Mouse (Mus musculus) embryonic facial prominence, embryonic 11.5 days (tissue): ENCODE measurements at regions not wholly inside any gene's neighbourhood (a gene's known extent, or its start where the extent isn't known, plus 50 kb on each side); places are given as distances from the start of the nearest gene placed in this dataset.

Source experiments
- ATAC-seq: fragments of 200-750 bp; cut with Nextera tagmentation; replicated peaks from 2 replicates; pipeline ENCODE4 v1.8.0; 2017; ENCODE audit warnings: low read depth; ENCODE audit not compliant: insufficient number of reproducible peaks, low FRiP score, low TSS enrichment
- DNase-seq: peaks from one replicate; pipeline ENCODE4 v3.0.0-alpha.2; 2015; ENCODE audit warnings: low spot score
- H3K27ac ChIP-seq: fragments of 300-500 bp; sonication (generic); replicated peaks from 2 replicates; pipeline ENCODE4 v1.5.1; 2014; ENCODE audit warnings: mild to moderate bottlenecking, low read depth, low read length, control low read depth
- H3K27me3 ChIP-seq: fragments of 300-500 bp; sonication (generic); 2 replicates; pipeline ENCODE4 v1.6.1; 2014; ENCODE audit warnings: mild to moderate bottlenecking, low read length, moderate library complexity, mixed read lengths; ENCODE audit not compliant: control insufficient read depth, insufficient read depth
- H3K36me3 ChIP-seq: fragments of 300-500 bp; sonication (generic); replicated peaks from 2 replicates; pipeline ENCODE4 v1.6.1; 2014; ENCODE audit warnings: low read depth, mild to moderate bottlenecking, low read length, moderate library complexity, mixed read lengths; ENCODE audit not compliant: control insufficient read depth, insufficient read depth
- H3K4me1 ChIP-seq: fragments of 300-500 bp; sonication (generic); 2 replicates; pipeline ENCODE4 v1.6.1; 2014; ENCODE audit warnings: low read length, mixed read lengths; ENCODE audit not compliant: control insufficient read depth, insufficient read depth
- H3K4me2 ChIP-seq: fragments of 300-500 bp; sonication (generic); 2 replicates; pipeline ENCODE4 v1.6.1; 2014; ENCODE audit warnings: low read depth, mild to moderate bottlenecking, control low read depth, low read length, moderate library complexity
- H3K4me3 ChIP-seq: fragments of 300-500 bp; sonication (generic); 2 replicates; pipeline ENCODE4 v1.5.1; 2014; ENCODE audit warnings: low read depth, low read length, control low read depth
- H3K9ac ChIP-seq: fragments of 300-500 bp; sonication (generic); replicated peaks from 2 replicates; pipeline ENCODE4 v1.6.1; 2014; ENCODE audit warnings: mild to moderate bottlenecking, control low read depth, low read length
- H3K9me3 ChIP-seq: fragments of 300-500 bp; sonication (generic); replicated peaks from 2 replicates; pipeline ENCODE4 v1.6.1; 2016; ENCODE audit warnings: mild to moderate bottlenecking, low read length, inconsistent platforms, mixed read lengths; ENCODE audit not compliant: control insufficient read depth
- whole genome bisulfite sequencing: fragments of 180-500 bp; shearing (Covaris S2); extraction: QIAGEN DNeasy Blood & Tissue Kit; methylation state at CpG from one replicate; pipeline ENCODE4 v1.1.7; 2014; 5-methylcytosine and 5-hydroxymethylcytosine counted together

DNA sequence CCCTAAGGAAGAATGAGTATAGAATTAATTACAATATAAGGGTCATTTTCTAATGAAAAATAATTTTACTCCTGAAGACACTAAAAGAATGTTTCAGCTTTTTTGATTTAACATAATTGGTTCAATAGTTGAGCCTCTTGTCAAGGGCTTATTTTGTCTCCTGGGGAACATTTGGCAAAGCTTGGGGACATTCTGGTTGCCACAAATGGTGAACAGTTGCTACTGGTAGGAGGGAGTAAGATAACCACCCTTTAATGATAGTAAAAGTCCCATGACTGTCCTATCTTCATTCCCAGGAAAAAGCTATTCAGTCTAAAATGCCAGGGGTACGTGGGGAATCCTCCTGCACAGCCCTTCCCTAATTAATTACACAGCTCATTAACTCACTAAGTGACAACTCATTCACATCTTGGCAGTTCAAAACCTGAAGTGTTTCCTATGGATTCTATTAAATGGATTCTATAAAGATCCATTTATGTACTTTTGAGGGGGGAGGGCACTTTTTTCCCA lies 217.3 kb upstream of the Sox9 start:
- H3K36me3 ChIP-seq: no peaks in the 10 kb centered on the region
- no peak overlapping the region for H3K9ac ChIP-seq
- no peak for DNase-seq
- H3K4me2 ChIP-seq: no peak overlapping the region
- no peak for ATAC-seq
- no peak overlapping the region for H3K4me3 ChIP-seq
- H3K27me3 ChIP-seq: no peaks in the 10 kb centered on the region
- H3K4me1 ChIP-seq: no peaks in the 10 kb centered on the region
- 31% methylated on average over 1 of the region's 1 CpGs for WGBS
- H3K9me3 ChIP-seq: no peaks in the 10 kb centered on the region
- H3K27ac ChIP-seq: no peak overlapping the region

DNA sequence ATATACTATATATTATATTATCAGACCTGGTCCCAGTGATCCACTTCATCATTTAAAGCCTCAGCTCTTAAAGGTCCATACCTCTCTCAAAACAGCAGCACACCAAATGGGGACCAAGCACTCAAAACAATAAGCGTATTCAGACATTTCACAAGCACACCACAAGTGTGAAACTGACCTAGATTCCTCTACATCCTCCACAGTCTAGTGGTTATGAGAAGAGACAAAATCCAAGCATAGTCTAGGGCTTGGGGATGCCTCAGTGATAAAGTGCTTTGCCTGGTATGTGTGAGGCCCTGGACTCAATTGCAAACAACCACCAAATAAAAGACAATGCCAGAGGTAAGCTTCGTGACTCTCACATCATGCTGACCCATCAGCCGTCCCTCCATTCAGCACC lies 216.0 kb upstream of the Sox9 start:
- no peak overlapping the region for H3K4me3 ChIP-seq
- 90% methylated on average over 3 of the region's 3 CpGs for WGBS
- no peak overlapping the region for H3K4me2 ChIP-seq
- H3K27me3 ChIP-seq: no peaks in the 10 kb centered on the region
- no peak for ATAC-seq
- no peak overlapping the region for H3K9ac ChIP-seq
- H3K9me3 ChIP-seq: no peaks in the 10 kb centered on the region
- H3K27ac ChIP-seq: no peak overlapping the region
- DNase-seq: no peak
- no peaks in the 10 kb centered on the region for H3K36me3 ChIP-seq
- no peaks in the 10 kb centered on the region for H3K4me1 ChIP-seq

DNA sequence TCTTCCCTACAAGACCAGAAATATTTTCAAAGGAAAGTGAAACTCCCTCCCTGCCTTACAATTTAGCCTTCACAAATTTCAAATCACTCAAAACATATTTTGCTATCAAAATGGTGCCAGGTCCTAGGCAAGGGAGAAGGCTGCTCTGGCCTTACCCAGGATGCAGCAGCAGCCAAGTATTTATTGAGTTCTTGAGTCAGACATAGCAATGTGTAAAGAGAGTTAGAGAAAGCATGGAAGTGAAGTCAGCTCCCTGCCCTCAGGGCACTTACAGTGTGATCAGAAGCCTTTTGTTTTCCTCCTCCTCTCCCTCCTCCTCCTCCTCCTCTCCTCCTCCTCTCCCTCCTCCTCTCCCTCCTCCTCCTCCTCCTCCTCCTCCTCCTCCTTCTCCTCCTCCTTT lies 194.6 kb upstream of the Sox9 start:
- no peak overlapping the region for H3K4me2 ChIP-seq
- H3K9me3 ChIP-seq: no peaks in the 10 kb centered on the region
- no peaks in the 10 kb centered on the region for H3K27me3 ChIP-seq
- ATAC-seq: no peak
- no peak overlapping the region for H3K4me3 ChIP-seq
- H3K4me1 ChIP-seq: no peaks in the 10 kb centered on the region
- no peaks in the 10 kb centered on the region for H3K36me3 ChIP-seq
- H3K27ac ChIP-seq: no peak overlapping the region
- no peak overlapping the region for H3K9ac ChIP-seq
- DNase-seq: no peak

- no peaks in the 10 kb centered on the region for H3K9me3 ChIP-seq
- H3K27me3 ChIP-seq: no peaks in the 10 kb centered on the region
- no peak overlapping the region for H3K4me3 ChIP-seq
- H3K4me1 ChIP-seq: no peaks in the 10 kb centered on the region
- ATAC-seq (no peak), DNase-seq (no peak)
- H3K9ac ChIP-seq: no peak overlapping the region
- no peak overlapping the region for H3K4me2 ChIP-seq
- 73% methylated on average over 11 of the region's 11 CpGs for WGBS
- no peak overlapping the region for H3K27ac ChIP-seq
- H3K36me3 ChIP-seq: no peaks in the 10 kb centered on the region
Observed at GRCm38 (mm10) chr11:112588088-112588487, 193.9 kb upstream of the Sox9 start.

DNA sequence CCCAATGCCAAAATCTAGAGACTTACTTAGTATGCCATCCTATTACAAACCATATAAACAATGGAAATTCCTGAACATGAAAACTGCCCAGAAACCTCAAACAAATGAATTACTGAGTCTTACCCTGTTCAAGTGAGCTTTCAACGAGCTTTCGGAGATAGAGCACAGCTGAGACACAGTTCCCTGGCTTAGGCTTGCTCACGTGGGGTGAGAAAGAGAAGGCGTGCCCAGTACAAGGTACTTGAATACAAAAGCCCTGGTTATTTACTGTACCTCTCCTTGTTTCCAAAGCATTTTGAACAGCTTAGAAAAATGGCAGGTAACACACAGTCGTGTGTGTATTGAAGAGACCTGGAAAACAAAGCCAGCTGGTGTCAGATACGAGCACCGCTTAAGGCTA lies 191.8 kb upstream of the Sox9 start:
- ATAC-seq (no peak), DNase-seq (no peak)
- no peaks in the 10 kb centered on the region for H3K9me3 ChIP-seq
- H3K9ac ChIP-seq: no peak overlapping the region
- H3K27ac ChIP-seq: no peak overlapping the region
- no peaks in the 10 kb centered on the region for H3K36me3 ChIP-seq
- 87% methylated on average over 7 of the region's 7 CpGs for WGBS
- H3K4me2 ChIP-seq: no peak overlapping the region
- no peaks in the 10 kb centered on the region for H3K27me3 ChIP-seq
- no peaks in the 10 kb centered on the region for H3K4me1 ChIP-seq
- no peak overlapping the region for H3K4me3 ChIP-seq

DNA sequence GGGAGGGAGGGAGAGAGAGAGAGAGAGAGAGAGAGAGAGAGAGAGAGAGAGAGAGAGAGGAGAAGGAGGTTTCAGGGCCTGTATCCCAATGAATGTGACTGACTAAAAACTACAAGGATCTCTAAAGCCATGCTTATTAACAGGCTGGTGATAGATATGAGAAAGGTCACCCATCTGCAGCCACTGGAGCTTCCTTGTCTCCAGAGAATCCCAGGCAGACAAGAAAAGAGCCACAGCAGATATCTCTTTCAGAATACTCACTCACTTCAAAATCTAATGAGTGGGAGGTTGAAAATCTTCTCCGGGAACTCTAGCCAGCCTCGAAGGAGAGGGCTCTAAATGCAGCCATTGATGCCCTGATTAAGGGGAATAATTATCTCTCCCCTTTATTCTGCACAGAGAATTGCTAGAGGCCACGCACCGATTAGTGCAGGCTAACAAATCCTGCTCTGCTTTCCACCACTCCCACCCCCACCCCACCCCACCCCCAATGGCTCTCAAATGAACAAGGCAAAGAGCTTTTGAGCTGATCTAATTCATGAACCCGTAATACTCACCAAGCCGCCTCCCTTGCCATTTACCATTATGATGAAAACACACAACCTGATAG lies 189.5 kb upstream of the Sox9 start:
- no peak for DNase-seq
- Histone ChIP-seq H3K4me3 (no peak overlapping the region), H3K4me1 (no peaks in the 10 kb centered on the region), H3K9ac (no peak overlapping the region), H3K27ac (no peak overlapping the region), H3K9me3 (no peaks in the 10 kb centered on the region), H3K27me3 (no peaks in the 10 kb centered on the region), H3K36me3 (no peaks in the 10 kb centered on the region), H3K4me2 (no peak overlapping the region)
- no peak for ATAC-seq
- 20% methylated on average over 6 of the region's 6 CpGs for WGBS

DNA sequence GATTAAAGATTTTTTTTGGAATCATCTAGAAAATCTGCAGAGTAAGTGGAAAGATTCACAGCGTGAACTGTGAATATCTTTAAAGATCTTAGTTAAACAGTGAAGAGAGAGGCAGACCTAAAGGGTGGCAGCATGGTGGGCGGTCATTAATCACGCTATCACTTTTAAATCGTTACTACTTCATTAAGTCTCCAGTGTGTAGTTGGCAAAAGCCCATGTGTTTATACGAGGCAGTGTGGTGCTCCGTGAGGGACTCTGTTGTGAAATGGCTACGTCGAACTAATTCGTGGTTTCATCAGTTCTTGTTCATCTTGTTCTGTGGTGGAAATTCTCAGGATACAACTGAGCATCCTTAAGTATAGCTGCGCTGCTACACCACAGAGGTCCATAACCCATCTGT lies 188.2 kb upstream of the Sox9 start:
- no peaks in the 10 kb centered on the region for H3K4me1 ChIP-seq
- ATAC-seq (no peak), DNase-seq (no peak)
- no peak overlapping the region for H3K9ac ChIP-seq
- H3K27ac ChIP-seq: no peak overlapping the region
- no peaks in the 10 kb centered on the region for H3K9me3 ChIP-seq
- no peaks in the 10 kb centered on the region for H3K27me3 ChIP-seq
- no peak overlapping the region for H3K4me2 ChIP-seq
- H3K36me3 ChIP-seq: no peaks in the 10 kb centered on the region
- WGBS: 81% methylated on average over 10 of the region's 10 CpGs
- H3K4me3 ChIP-seq: no peak overlapping the region

DNA sequence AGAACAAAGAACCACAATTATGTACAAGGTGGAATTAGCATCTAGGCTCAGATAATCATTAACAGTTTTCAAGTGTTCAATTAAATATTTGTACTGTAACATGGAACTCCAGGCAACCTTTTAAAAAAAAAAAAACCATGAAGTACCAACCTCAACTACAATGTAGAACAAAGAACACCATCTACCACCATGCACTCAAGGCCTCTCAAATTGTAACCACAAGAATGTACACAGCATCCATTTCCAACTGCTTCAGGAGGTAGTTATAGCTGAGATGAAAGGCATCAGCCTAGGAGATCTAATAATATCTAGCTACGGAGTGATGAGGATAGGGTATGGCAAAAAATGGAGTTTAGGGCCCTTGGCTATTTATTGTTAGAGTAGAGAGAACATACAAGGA lies 174.7 kb upstream of the Sox9 start:
- Histone ChIP-seq H3K4me3 (no peak overlapping the region), H3K9me3 (no peaks in the 10 kb centered on the region), H3K4me1 (no peaks in the 10 kb centered on the region), H3K27me3 (no peaks in the 10 kb centered on the region), H3K27ac (no peak overlapping the region), H3K4me2 (no peak overlapping the region), H3K36me3 (no peaks in the 10 kb centered on the region), H3K9ac (no peak overlapping the region)
- DNase-seq: no peak
- no peak for ATAC-seq
- WGBS: 86% methylated on average over 1 of the region's 1 CpGs
